Mouse (Mus musculus): ENCODE data around the gene Atxn7l1.

DNA sequence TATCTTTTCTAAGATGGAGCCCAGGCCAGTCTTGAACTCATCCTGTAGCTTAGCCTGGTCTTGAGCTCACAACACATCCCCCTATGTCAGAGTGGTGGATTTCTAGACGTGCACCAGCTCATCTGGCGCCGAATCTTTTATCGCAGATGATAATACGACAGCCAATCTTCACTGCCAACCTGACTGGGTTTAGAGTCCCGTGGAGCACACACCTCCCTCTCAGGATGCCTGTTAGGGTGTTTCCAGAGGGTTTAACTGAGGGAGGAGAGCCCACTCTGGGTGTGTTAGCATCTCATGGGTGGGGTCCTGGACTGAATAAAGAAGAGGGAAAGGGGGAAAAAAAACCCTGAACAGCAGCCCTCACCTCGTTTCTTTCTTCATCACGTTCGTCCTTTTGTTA is 124.9 kb downstream of the Atxn7l1 start:
- TF ChIP-seq CTCF (IDR thresholded peaks at IDR 0.05; ENCODE audit: insufficient read depth, low read length) (no peak), POLR2A (IDR thresholded peaks at IDR 0.05; ENCODE audit: borderline replicate concordance, extremely low read depth, low read depth, low read length) (no peak)

Data from lung, adult 2 months (tissue).